Mouse (Mus musculus) NIH3T3 (cell line): ENCODE measurements around the gene Noa1.

ENCODE experiments used
- DNase-seq: peaks from one replicate; pipeline ENCODE4 v3.0.0-alpha.2; 2012; ENCODE audit warnings: low read depth

Noa1 gene

DNA sequence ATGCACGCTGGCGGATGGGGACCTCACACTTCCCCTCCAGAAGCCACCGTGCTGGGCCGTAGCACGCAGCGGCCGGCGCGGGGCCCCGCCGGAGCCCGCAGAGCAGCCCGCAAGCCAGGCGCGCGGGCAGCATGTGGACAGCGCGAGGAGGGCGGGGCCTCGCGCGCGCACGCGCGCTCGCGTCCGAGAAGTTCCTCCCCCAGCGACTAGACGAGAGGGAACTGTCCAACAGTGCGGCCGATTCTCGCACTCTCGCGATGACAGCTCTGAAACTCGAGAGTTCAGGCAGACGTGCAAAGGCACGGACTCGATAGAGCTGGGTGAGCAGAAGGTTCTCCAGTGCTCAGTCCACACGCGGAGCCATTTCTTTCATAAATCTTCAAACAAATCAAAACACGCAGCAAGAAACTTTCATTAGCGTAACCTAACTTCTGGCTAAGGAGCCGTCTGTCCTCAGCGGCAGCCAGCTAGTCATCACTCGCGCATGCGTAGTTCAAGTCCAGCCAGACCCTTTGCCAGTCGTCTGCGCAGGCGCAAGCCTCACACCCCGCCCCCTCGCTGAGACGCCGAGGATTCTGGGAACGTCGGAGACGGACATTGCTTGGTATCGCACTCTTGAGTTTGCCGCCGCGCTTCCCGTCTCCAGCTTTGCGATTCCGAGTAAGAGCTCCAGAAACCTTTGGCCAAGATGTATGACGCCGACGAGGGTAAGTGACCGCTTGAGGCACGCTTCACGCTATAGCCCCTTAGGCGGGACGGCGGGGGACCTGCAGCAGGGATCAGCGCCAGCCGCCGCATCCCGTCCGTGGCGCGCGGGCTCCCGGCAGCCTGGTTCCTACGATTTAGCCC lies at the start of gene Noa1, which contains the start of gene Polr2b:
Noa1 (minus strand) TSS at position 161 of the 849 bp plus-strand sequence.
Polr2b (plus strand) TSS at position 224 of the 849 bp plus-strand sequence.
- DNase-seq: peak; percentile 99

DNA sequence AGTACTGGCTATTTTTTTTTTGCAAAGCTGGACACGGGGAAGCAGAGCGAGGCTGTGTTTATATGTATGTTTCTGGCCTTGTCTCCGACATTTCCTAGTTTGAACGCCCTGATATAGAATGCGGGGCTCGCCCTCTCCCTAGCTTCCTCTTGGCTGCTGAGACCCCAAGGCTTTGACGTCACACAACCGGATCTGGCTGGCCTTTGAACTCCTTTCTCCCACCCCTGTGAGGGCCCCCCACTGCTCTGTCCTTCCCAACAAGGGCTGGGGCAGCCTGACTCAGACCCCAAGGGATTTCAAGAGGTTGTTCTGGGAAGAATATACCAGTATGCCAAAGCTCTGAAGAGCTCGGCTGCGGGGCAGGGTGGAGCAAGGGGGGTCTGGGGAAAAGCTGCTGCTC lies 48.5 kb upstream of the Noa1 start:
- peak; percentile 91 for DNase-seq

- peak; percentile 88 for DNase-seq
These were observed 47.7 kb upstream of the Noa1 start for GRCm38 (mm10) chr5:77357405-77358149.

GRCm38 (mm10) chr5:77355307-77356265 lies 45.7 kb upstream of the Noa1 start:
- peak; percentile 36 for DNase-seq

GRCm38 (mm10) chr5:77354361-77354787 lies 44.5 kb upstream of the Noa1 start:
- DNase-seq: peak; percentile 93

DNA sequence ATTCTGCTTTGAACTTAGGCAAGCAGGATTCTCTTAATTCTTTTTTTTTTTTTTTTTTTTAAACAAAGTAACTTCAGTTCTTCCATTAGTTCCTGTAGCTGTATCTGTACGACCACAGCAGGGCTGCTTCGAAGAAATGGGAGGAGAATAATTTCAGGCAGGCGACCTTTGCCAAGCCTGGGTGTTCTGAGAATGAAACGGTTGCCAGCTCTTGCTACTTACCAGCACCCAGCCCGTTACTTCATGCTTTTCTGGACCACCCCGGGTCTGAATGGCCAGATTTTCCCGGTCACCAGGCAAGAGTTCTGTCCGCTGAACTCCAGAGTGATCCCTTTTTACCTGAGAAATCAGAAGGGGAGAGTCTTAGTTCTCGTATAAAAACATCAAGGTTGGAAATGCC lies 41.8 kb upstream of the Noa1 start:
- DNase-seq: no peak

- DNase-seq: no peak
These were observed 40.2 kb upstream of the Noa1 start for GRCm38 (mm10) chr5:77349971-77350658.

- no peak for DNase-seq
These were observed 39.0 kb upstream of the Noa1 start for GRCm38 (mm10) chr5:77348901-77349300.

DNA sequence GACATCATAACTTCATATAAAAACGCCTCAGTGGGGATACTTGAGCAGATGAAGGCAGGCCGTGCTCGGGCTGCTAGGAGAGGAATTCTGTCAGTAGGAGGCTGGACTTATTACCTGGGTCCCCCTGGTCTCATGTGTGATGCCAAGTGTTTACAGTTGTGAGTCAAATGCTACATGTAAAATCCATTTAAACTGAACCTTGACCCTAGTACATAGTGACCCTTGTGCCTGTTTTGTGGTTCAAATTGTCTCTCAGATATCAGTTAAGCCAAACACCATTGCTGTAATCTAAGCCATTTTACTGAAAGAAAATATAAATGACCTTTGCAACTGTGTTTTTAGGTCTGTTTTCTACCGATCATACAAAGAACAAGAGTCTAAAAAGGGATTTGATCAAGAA lies 30.1 kb upstream of the Noa1 start:
- DNase-seq: no peak

- DNase-seq: peak; percentile 20
These were observed 20.3 kb upstream of the Noa1 start for GRCm38 (mm10) chr5:77330154-77330553.

- DNase-seq: no peak
These were observed 15.1 kb upstream of the Noa1 start for GRCm38 (mm10) chr5:77324936-77325335.

DNA sequence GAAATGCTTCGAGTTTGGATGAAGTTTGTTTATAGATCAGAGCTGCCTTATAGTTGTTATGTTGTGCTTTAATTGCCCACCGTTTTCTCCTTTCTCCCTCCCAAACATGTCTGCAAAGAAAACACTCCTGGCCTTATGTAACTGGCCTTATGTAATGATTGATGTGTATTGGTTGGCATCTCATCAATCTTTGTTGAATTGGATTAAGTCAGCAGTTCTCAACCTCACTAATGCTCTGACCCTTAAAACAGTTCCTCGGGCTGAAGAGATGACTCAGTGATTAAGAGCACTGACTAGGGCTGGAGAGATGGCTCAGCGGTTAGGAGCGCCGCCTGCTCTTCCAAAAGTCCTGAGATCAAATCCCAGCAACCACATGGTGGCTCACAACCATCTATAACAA lies 5.1 kb upstream of the Noa1 start:
- no peak for DNase-seq

DNA sequence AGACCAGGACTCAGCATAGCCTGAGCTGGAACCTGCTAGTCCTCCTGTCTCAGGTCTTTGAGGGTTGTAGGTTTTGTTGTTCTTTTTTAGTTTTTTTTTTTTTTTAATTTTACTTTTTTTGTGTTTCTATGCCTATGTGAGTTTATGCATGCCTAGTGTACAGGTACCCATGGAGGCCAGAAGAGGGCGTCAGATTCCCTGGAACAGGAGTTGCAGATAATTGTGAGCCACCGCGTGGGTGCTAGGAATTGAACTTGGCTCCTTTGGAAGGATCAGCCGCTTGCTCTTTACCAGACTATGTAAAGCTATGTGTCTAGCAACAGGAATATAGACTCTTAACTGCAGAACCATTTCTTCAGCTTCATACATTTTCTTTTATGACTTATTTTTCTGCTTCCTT lies 4.3 kb upstream of the Noa1 start:
- DNase-seq: no peak

DNA sequence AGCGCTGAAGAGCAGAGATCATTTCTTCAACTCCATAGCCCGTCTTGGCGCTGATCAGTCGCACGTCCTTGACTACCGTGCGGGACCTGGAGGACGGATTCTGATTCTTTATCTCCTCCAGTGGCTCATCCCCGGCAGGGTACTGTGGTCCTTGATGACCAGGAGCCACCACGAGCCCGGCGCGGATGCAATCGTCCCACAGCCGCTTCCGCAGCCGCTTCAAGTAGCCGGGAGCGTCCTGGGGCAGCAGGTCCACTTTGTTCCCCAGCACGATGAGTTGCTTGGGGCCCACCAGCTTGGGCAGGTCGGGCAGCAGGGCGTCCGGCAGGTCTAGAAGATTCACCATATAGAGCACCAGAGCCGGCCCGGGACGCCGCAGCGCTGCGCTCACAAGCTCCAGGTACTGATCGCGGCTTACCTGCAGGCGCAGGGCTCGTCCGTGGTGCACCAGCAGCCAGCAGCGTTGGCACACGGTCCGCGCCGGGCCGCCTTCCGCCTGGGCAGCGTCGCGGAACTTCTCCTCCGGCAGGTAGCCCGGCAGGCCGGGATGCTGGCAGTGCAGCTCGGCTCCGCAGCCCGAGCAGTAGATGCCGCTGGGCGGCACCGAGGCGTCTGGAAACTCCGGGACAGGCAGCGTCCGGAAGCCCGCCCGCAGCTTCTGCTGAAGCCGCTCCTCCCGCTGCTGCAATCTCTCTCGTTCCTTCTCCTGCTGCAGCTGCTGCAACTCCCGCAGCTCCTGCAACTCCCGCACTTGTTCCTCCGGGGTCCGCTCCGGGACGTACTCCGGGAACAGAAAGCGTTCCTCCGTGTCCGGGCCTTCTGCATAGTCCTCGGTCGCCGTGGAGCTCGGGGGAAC lies 605 bp downstream of the Noa1 start:
- peak; percentile 16 for DNase-seq

GRCm38 (mm10) chr5:77307821-77308553 lies 1.9 kb downstream of the Noa1 start:
- DNase-seq: no peak

GRCm38 (mm10) chr5:77301296-77301903 lies 8.5 kb downstream of the Noa1 start:
- DNase-seq: peak; percentile 58

- DNase-seq: no peak
These were observed 10.4 kb downstream of the Noa1 start for GRCm38 (mm10) chr5:77299486-77299885.

DNA sequence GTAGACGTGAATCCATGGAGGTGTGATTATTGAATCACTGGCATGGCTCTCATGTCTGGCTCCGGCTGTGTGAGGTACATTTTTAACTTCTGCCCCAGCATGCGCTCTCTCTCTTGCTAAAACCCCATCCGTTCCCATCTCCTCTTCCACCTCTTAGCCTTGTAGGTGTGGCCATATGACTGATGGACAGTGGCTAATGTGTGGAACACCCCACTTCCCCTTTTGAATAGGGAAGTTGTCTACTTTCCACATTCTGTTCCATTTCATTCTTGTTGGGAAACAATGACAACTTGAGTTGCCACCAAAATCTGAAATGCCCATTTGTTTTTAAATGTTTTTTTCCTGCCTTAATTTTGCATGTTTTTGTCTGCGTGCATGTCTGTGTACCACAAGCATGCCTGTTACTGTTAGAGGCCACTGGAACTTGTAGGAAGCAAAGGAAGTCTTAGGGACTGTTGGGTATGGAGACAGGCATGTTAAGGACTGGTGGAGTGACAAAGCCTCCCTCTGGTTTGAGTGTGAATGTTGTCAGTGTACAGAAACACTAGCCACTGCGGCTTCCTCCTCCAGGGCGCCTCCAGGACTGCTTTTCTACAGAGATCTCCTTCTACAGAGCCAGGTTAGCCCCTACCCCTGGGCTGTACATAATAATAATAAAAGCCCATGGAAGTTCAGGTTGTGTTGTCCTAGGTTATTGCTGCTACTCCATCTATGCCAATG lies 16.9 kb downstream of the Noa1 start:
- DNase-seq: no peak

DNA sequence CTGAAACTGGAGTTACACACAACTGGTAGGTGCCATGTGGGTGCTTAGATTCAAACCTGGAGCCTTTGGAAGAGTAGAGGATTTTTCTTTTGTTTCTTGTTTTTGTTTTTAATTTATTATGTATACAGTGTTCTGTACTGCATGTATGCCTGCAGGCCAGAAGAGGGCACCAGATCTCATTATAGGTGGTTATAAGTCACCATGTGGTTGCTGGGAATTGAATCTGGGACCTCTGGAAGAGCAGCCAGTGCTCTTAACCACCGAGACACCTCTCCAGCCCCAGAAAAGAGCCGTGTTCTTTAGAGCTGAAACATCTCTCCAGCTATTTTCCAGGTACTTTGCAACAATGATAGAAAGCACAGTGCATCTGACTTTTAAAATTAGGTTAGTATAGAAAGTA lies 19.3 kb downstream of the Noa1 start:
- DNase-seq: no peak
